Mouse (Mus musculus): ENCODE measurements around the gene Gna13.
A peak's percentile ranks its signal among the peaks of the same experiment; 100 is the strongest.

Gna13 gene

DNA sequence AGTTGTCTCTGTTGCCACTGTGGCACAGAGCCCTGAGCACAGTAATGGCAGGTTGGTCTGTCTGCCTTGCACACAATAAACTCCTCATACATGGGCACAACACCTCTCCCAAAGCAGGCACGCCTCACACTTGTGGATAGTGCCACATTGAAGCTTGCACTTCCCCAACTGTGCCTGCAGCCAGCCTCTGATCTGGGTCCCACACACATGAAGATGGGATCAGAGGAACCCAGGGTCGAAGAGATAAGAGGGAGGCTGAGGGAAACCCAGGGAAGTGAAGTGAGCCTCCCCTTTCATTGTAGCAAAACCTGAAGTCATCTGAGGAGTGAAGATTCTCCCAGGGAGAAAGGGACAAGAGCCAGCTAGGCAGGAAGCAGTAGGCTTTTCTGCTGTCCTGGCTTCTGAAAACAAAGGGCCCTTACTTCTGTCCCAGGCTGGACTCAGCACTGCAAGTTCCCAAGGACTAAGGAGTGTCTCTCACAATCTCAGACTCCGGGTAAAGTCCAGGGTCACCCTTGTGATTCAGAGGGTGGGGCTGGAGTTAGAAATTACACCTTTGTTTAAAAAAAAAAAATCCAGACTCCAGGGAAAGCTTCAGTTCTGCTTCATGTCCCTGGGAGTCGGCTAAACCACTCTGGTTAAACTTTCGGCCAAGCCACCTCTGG lies 12.8 kb upstream of the Gna13 start:
- DNase-seq (ENCODE audit: low spot score) = no peak

GRCm38 (mm10) chr11:109350317-109350714 lies 12.3 kb upstream of the Gna13 start:
- no peak for DNase-seq (ENCODE audit: low spot score)

- no peak for DNase-seq (ENCODE audit: low spot score)
These were observed 11.1 kb upstream of the Gna13 start for GRCm38 (mm10) chr11:109351489-109351888.

GRCm38 (mm10) chr11:109353391-109354235 lies 9.0 kb upstream of the Gna13 start:
- DNase-seq (ENCODE audit: low spot score) = no peak

GRCm38 (mm10) chr11:109354236-109354613 lies 8.4 kb upstream of the Gna13 start:
- no peak for DNase-seq (ENCODE audit: low spot score)

DNA sequence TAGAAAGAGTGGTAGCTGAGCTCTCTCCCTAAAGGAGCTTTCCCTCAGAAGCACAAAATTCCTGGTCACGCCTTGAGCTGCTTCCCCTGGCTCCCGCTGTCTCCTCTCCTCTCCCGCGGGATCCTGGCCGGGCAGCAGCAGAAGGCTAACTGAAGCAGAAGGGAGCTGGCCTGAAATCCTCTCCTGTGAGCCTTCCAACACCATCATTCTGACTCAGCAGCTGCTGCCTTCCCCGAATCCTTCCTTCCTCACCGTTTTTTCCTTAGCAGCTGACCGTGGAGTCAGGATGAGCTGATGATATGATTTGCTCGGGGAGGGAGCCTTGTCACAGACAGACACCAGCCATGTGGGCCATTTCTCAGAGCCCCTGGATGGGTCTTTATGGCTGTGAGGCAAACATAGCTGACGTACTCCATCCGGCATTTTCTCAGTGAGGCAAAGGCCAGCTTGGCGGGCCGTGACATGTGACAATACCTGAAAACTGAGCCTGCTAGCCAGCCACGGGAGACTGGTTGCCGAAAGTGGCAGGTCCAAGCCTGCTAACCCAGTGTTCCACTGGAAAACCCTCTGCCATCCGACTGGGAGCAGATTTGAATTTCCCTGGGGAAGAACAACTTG lies 6.8 kb upstream of the Gna13 start:
- DNase-seq (ENCODE audit: low spot score) = no peak

DNA sequence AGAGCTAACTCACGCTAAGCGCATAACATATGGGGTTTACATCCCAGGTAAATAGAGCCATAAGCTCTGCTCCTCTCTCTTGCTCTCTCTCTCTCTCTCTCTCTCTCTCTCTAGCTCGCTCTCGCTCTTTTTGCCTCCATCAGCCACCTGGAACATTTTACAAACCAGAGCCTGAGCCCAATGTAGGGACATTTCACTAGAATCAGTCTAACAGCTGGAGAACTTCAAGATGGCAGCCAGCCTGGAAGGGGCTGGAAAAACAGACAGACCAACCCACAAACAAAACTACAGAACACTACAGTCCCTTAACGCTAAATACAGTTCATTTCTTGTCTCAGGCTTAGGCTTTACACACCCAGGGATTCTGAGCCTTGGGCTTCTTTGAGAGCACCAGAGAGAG lies 5.5 kb upstream of the Gna13 start:
- no peak for DNase-seq (ENCODE audit: low spot score)

GRCm38 (mm10) chr11:109358549-109358948 lies 4.1 kb upstream of the Gna13 start:
- DNase-seq (ENCODE audit: low spot score) = no peak

DNA sequence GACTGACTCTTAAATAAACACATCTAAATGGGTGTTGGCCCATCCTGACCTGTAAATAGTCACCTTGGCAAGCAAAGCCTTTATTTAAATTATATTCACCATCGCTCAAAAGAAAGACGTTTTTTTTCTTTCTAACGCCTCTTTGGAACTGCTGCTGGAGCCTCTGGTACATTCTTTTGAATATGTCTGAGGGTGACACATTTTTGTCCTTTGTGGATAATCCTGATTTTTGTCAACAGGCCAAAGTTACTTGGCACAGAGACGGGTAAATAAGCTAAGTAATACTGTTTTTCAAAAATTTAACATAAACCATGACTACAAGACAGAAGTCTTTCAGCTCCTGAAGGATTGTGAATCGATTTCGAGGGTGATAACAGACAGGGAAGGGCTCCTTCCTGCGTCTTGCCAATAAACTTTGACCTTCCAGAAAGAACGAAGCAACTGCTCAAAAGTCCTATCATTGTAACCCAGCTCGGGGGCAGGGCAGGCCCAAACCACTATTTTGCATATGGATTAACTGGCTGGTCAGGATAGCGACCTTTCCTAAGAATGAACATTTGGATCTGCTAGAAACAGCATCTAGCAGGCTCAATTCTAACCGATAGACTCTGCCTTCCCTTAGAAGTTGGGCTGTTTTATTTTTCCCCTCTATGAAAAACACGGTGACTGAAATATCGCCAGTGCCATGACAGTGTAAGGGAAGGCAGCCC lies 3.4 kb upstream of the Gna13 start:
- no peak for DNase-seq (ENCODE audit: low spot score)

DNA sequence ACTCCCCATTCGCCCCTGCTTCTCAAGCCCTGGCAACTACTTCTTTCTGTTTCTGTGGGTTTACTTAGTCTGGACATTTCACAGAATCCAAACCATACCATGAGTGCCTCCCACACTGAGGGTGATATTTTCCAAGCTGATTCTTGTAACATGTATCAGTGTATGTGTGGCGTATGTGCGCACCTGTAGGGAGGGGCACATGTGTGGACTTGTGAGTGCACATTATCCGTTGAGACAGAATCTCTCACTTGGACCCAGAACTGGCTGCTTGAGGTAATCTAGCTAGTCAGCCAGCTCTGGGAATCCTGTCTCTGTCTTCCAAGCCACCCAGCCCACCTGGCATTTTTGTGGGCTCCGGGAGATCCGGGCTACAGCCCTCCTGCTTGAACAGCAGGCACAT lies 2.5 kb upstream of the Gna13 start:
- no peak for DNase-seq (ENCODE audit: low spot score)

DNA sequence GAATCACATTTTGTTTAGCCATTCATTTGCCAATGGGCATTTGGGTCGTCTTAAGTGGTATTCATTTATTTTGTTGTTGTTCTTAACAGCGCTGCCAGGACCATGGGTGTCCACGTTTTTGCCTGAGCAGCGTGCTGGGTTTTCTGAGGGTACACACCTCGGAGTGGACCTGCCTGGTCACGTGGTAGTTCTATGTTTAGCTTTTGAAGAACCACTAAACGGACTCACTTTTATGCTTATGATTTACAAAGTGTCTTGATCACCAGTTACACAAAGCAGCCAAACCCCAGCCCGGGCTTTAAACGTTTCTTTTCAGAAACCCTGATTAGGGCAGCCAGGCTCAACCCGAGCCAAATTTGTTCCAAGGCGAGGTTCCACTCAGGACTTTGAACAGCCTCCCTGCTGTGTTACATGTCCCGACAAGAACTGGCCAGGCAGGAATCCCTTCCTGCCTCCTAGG lies 2.0 kb upstream of the Gna13 start:
- DNase-seq (ENCODE audit: low spot score) = no peak

- no peak for DNase-seq (ENCODE audit: low spot score)
These were observed 1.4 kb upstream of the Gna13 start for GRCm38 (mm10) chr11:109361241-109361630.

DNA sequence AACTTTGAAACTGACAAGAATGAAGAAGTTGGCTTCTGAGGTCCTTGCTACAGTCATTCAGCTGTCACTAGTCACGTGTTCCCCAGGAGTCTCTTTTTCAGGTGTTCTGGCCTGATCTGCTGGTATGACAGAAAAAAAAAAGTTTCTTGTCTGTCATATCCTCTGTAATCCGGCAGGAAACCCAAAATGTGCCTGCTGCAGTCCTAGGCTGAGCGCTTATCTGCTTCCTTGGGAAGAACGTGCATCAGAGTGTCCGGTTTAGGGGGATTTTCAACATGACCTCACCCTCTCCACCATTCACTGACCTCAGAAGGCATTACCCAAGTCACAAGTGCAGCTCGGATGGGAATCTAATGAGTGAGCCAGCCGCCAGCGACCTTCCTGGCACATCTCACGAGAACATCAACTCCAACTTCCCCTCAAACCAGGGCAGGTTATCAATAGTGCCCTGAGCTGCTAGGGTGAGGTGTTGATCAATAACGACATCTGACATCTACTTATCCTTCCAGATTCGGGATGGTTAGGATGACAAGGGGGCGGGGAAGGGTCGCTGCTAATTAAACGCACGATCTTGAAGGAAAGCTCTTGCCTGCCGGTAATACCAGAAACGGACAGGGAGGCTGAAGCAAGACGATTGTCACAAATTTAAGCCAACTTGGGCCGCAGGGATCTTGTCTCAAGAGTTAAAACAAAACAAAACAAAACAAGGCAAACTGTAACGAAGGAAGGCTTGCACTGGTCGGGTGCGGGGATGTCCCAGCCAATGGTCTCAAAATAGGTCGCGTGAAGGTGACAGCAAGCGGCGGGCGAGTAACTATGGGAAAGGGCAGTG lies 784 bp upstream of the Gna13 start:
- DNase-seq (ENCODE audit: low spot score) = peak; percentile 47

DNA sequence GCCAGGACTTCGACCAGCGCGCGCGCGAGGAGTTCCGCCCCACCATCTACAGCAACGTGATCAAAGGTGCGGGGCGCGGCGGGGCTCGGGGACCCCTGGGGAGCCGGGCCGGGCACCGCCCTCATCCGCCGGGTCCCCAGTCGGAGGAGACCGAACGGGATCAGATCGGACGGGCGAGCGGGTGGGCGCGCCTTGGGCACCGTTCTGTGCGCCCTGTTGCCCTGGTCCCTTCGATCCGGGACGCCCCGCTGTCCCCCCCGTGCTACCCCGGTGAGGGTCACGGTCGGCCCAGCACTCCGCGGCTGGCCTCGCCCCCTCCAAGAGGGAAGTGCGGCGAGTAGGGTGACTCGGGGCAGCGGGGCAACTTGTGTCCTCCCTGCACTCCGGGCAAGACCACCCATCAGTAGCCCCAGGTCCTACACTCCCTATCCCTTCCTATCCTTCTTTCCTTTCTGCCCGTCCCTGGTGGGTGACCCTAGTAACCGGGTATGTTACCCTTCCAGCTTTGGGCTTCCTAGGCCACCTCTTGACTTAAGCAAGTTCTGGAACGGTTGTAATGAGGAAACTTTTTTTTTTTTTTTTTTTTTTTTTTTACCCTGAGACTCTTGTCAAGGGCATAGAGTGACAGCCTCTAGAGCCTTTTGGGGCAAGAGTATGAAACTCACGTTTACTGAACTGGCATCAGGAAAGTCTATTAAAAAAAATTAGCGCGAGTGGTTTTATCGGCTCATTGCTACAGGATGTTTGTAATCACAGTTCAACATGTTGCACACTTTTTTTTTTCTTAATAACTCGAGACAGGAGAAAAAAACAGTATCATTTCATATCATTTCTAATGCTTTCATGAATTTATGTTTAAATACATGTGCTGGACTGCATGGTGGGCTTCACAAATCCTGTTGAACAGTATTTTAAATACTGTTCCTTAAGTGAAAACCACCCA lies 831 bp downstream of the Gna13 start:
- DNase-seq (ENCODE audit: low spot score) = no peak

GRCm38 (mm10) chr11:109364337-109364736 lies 1.7 kb downstream of the Gna13 start:
- DNase-seq (ENCODE audit: low spot score) = no peak

GRCm38 (mm10) chr11:109364881-109365280 lies 2.2 kb downstream of the Gna13 start:
- DNase-seq (ENCODE audit: low spot score) = no peak

- DNase-seq (ENCODE audit: low spot score) = no peak
These were observed 3.2 kb downstream of the Gna13 start for GRCm38 (mm10) chr11:109365818-109366217.

DNA sequence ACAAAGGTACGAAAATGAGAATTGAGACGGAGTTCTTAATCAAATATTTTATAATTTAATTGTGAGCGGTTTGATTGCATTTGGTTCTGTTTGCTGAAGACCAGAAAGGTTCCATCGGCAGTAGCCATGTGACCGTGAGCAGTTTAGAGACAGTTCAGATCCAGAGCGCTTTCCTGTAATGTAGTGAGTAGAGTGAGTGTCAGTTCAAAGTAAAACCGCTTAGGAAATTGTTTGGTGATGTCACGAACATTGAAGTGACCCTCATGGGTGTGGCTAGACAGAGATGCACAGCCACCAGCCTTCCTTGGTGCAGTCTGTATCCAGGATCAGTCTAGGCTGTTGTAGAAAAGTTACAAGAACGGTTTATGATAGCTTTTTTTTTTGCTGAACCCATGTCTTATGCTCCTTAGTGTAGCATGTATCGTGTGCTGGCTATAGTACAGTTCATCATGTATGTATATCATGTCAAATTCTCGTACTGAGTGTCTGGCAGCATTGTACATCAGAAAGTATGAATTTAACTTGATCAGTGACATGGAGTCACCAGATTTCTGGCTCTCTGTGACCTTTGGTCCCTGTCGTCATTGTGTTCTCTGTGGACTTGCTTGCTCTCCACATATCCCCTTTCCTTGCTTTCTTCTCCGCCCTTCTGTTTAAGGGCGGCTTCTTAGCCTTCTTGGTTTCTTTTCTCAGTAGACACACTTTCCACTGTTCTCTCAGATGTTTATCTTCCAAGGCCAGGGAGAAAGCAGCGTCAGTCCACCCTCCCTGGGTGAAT lies 4.4 kb downstream of the Gna13 start:
- DNase-seq (ENCODE audit: low spot score) = no peak

DNA sequence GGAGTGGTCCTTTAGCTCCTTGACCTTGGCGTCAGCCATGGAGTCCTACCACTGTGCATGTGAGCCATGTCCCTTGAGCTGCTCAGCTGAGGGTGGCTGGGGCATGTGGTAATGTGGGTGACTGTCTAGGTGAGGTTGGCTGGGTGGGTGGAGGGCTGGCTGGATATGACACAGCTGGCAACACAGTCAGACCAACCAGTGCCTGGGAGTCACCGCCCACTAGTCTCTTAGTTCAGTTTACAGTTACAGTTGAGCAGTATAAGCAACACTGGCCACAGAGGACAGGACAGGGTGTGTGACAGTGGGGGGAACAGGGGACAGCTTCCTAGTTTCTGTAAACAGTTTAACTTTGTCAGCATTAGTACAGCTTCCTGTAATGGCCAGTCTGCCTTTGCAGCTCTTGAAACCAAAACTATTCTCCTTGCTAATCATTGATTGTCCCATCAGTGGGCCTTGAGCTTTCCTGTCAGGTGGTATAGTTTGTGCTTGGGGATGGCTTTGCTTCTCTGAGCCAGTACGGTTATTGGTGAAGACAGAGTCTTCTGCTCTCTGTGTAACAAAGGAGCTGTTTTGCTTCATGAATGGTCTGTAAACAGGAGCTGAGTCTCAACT lies 6.5 kb downstream of the Gna13 start:
- DNase-seq (ENCODE audit: low spot score) = no peak

Measured in spleen, adult 12 weeks (tissue).